Mouse (Mus musculus): ENCODE data around the gene Smbd1. TPM values are rescaled to one million over a fixed set of nuclear protein-coding genes. Genes with fewer than 3 reads are reported as not detected.
A peak's percentile ranks its signal among the peaks of the same experiment; 100 is the strongest.

The Smbd1 gene
- polyA plus RNA-seq, 1 experiment from 2014 or later, result 0.27 TPM

DNA sequence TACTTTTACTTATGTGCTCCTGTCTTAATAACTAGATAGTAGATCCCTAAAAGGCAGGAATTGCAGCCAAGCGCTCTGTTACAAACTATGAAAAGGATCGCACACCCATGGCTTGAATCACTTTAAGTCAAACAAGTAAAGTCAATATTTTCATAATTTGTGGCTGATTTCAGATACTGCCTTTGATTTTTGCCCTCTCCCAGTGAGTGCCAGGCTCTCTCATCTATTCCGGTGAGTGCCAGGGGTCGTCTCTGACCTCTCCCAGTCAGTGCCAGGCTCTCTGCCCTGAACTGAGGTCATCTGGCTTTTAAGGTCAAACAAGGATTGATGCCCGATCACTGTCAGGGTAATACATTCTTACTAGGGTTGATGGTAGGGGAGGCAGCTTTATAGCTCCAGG is 8.2 kb upstream of the Smbd1 start:
- no peaks in the 10 kb centered on the region for H3K9me3 ChIP-seq (replicated peaks; ENCODE audit: control insufficient read depth, low read length)
- ATAC-seq (ENCODE audit: insufficient read depth, low FRiP score), result no peak
- no peak overlapping the region for H3K4me3 ChIP-seq (replicated peaks; ENCODE audit: low read length)
- H3K27ac ChIP-seq (ENCODE audit: low read length), result no peak overlapping the region
- H3K36me3 ChIP-seq (ENCODE audit: control insufficient read depth, insufficient read depth, low read length), result 0 out of 2 replicates have a peak, but pooled peaks cover 3% of the 10 kb centered on the region
- H3K27me3 ChIP-seq (ENCODE audit: control insufficient read depth, insufficient read depth, low read length), result no peaks in the 10 kb centered on the region
- no peak overlapping the region for H3K4me2 ChIP-seq (ENCODE audit: low read depth, low read length)
- 73% methylated on average over 5 of the region's 5 CpGs for WGBS
- no peak overlapping the region for H3K9ac ChIP-seq (ENCODE audit: low read length)
- peaks cover 16% of the 10 kb centered on the region; the same call in 1 of the 2 replicates for H3K4me1 ChIP-seq (ENCODE audit: control insufficient read depth, insufficient read depth, low read length)

DNA sequence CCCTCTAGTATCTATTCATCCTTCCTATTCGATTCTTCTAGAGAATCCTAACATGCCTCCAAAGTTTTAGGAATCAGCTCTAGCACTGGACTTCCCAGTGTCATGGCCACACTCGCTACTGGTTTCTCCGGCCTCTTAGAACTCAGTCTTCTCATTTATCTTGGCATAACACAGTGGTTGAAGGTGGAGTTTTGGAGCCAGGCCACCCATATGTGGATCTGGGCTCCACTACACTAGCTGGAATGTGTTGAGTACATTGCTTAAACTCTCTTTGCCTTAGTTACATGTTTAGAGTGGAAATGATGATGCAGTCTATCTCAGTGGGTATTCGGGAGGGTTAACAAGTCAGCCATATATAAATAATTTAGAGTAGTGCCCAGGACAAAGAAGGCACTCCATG is 7.8 kb upstream of the Smbd1 start:
- no peaks in the 10 kb centered on the region for H3K36me3 ChIP-seq (ENCODE audit: control insufficient read depth, insufficient read depth, low read length)
- H3K9me3 ChIP-seq (replicated peaks; ENCODE audit: control insufficient read depth, low read length), result no peaks in the 10 kb centered on the region
- H3K27me3 ChIP-seq (ENCODE audit: control insufficient read depth, insufficient read depth, low read length), result no peaks in the 10 kb centered on the region
- no peak for ATAC-seq (ENCODE audit: insufficient read depth, low FRiP score)
- no peak overlapping the region for H3K4me2 ChIP-seq (ENCODE audit: low read depth, low read length)
- H3K4me1 ChIP-seq (ENCODE audit: control insufficient read depth, insufficient read depth, low read length), result peaks cover 16% of the 10 kb centered on the region; the same call in 1 of the 2 replicates
- no peak overlapping the region for H3K9ac ChIP-seq (ENCODE audit: low read length)
- WGBS, result 70% methylated on average over 4 of the region's 4 CpGs
- no peak overlapping the region for H3K27ac ChIP-seq (ENCODE audit: low read length)
- H3K4me3 ChIP-seq (replicated peaks; ENCODE audit: low read length), result no peak overlapping the region

GRCm38 (mm10) chr16:32815160-32815605 is 4.9 kb upstream of the Smbd1 start:
- H3K4me1 ChIP-seq (ENCODE audit: control insufficient read depth, insufficient read depth, low read length), result peaks cover 7% of the 10 kb centered on the region; the same call in 1 of the 2 replicates
- no peaks in the 10 kb centered on the region for H3K27me3 ChIP-seq (ENCODE audit: control insufficient read depth, insufficient read depth, low read length)
- no peaks in the 10 kb centered on the region for H3K36me3 ChIP-seq (ENCODE audit: control insufficient read depth, insufficient read depth, low read length)
- H3K27ac ChIP-seq (ENCODE audit: low read length), result no peak overlapping the region
- peak overlapping the region; percentile 58 for H3K4me2 ChIP-seq (ENCODE audit: low read depth, low read length)
- H3K4me3 ChIP-seq (replicated peaks; ENCODE audit: low read length), result peak overlapping the region; percentile 34
- 4% methylated on average over 6 of the region's 6 CpGs for WGBS
- no peak for ATAC-seq (ENCODE audit: insufficient read depth, low FRiP score)
- no peaks in the 10 kb centered on the region for H3K9me3 ChIP-seq (replicated peaks; ENCODE audit: control insufficient read depth, low read length)
- peak overlapping the region; percentile 47 for H3K9ac ChIP-seq (ENCODE audit: low read length)

DNA sequence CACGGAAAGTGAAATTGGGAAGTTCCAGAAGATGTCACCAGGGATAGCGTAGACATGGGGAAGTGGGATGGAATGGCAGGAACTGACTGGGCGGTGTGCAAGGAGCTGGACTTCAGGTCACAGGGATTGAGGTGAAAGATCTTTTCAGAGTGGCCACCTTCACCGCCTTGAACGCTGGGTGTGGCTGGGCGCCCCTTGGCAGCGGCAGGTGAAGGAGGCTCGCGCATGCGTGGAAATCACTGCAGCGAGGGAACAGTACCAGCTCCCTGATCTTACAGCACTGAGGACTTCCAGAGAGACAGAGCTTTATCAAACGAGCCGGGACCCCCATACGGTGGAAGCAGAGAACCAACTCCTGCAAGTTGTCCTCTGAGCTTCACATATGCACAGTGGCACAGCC is 4.3 kb upstream of the Smbd1 start:
- H3K4me1 ChIP-seq (ENCODE audit: control insufficient read depth, insufficient read depth, low read length), result peaks cover 7% of the 10 kb centered on the region; the same call in 1 of the 2 replicates
- no peaks in the 10 kb centered on the region for H3K27me3 ChIP-seq (ENCODE audit: control insufficient read depth, insufficient read depth, low read length)
- H3K36me3 ChIP-seq (ENCODE audit: control insufficient read depth, insufficient read depth, low read length), result no peaks in the 10 kb centered on the region
- H3K4me3 ChIP-seq (replicated peaks; ENCODE audit: low read length), result peak overlapping the region; percentile 34
- no peaks in the 10 kb centered on the region for H3K9me3 ChIP-seq (replicated peaks; ENCODE audit: control insufficient read depth, low read length)
- ATAC-seq (ENCODE audit: insufficient read depth, low FRiP score), result no peak
- H3K4me2 ChIP-seq (ENCODE audit: low read depth, low read length), result peak overlapping the region; percentile 58
- no peak overlapping the region for H3K27ac ChIP-seq (ENCODE audit: low read length)
- 27% methylated on average over 14 of the region's 14 CpGs for WGBS
- peak overlapping the region; percentile 47 for H3K9ac ChIP-seq (ENCODE audit: low read length)

GRCm38 (mm10) chr16:32813771-32814170 is 3.5 kb upstream of the Smbd1 start:
- H3K9ac ChIP-seq (ENCODE audit: low read length), result no peak overlapping the region
- no peak for ATAC-seq (ENCODE audit: insufficient read depth, low FRiP score)
- H3K4me3 ChIP-seq (replicated peaks; ENCODE audit: low read length), result no peak overlapping the region
- WGBS, result 76% methylated on average over 3 of the region's 3 CpGs
- H3K27ac ChIP-seq (ENCODE audit: low read length), result no peak overlapping the region
- H3K4me1 ChIP-seq (ENCODE audit: control insufficient read depth, insufficient read depth, low read length), result peaks cover 7% of the 10 kb centered on the region; the same call in 1 of the 2 replicates
- H3K36me3 ChIP-seq (ENCODE audit: control insufficient read depth, insufficient read depth, low read length), result no peaks in the 10 kb centered on the region
- H3K4me2 ChIP-seq (ENCODE audit: low read depth, low read length), result no peak overlapping the region
- H3K9me3 ChIP-seq (replicated peaks; ENCODE audit: control insufficient read depth, low read length), result no peaks in the 10 kb centered on the region
- H3K27me3 ChIP-seq (ENCODE audit: control insufficient read depth, insufficient read depth, low read length), result no peaks in the 10 kb centered on the region

DNA sequence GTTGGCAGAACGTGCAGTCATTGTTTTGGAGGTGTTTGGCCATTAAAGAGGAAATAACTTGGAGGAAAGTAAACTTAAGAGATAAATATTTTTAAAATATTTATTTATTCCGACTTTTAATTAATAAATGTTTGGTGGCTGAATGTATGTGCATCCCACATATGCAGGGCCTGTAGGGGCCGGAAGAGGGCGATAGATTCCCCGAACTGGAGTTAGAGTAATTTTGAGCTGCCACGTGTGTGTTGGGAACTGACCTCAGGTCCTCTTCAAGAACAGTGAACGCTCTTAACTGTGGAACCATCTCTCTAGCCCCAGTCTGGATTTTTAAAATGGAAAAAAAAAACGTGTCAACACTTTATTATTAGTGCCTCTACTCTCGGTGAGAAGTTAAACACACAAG is 3.1 kb upstream of the Smbd1 start:
- H3K4me2 ChIP-seq (ENCODE audit: low read depth, low read length), result peak overlapping the region; percentile 44; the same call in 1 of the 2 replicates
- no peak overlapping the region for H3K9ac ChIP-seq (ENCODE audit: low read length)
- no peaks in the 10 kb centered on the region for H3K27me3 ChIP-seq (ENCODE audit: control insufficient read depth, insufficient read depth, low read length)
- no peak overlapping the region for H3K27ac ChIP-seq (ENCODE audit: low read length)
- no peak overlapping the region for H3K4me3 ChIP-seq (replicated peaks; ENCODE audit: low read length)
- H3K9me3 ChIP-seq (replicated peaks; ENCODE audit: control insufficient read depth, low read length), result no peaks in the 10 kb centered on the region
- ATAC-seq (ENCODE audit: insufficient read depth, low FRiP score), result no peak
- 48% methylated on average over 9 of the region's 9 CpGs for WGBS
- peaks cover 7% of the 10 kb centered on the region; the same call in 1 of the 2 replicates for H3K4me1 ChIP-seq (ENCODE audit: control insufficient read depth, insufficient read depth, low read length)
- no peaks in the 10 kb centered on the region for H3K36me3 ChIP-seq (ENCODE audit: control insufficient read depth, insufficient read depth, low read length)

DNA sequence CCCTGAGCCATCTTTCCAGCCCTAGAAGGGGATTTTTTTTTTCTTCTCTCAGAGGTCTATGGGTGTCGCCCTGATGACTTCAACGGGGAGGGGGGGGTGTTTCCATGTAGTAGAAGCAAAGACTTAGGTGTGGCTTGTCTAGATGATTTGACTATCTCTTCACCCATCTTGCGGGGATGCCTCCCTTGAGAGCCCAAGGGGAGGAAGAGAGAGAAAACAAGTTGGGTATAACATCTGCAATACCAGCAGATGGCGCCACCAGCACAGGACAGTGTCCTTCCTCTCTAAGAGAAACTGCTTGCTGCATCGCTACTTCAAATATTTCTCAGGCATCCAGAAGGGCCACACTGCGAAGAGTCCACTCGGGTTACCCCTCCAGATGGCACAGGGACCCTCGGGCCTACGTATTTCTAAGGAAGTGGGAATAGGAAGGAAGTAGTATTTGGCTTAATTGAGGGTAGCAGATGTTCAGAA is 2.6 kb upstream of the Smbd1 start:
- Histone ChIP-seq H3K4me2 (ENCODE audit: low read depth, low read length) (peak overlapping the region; percentile 44; the same call in 1 of the 2 replicates), H3K9me3 (replicated peaks; ENCODE audit: control insufficient read depth, low read length) (no peaks in the 10 kb centered on the region)

DNA sequence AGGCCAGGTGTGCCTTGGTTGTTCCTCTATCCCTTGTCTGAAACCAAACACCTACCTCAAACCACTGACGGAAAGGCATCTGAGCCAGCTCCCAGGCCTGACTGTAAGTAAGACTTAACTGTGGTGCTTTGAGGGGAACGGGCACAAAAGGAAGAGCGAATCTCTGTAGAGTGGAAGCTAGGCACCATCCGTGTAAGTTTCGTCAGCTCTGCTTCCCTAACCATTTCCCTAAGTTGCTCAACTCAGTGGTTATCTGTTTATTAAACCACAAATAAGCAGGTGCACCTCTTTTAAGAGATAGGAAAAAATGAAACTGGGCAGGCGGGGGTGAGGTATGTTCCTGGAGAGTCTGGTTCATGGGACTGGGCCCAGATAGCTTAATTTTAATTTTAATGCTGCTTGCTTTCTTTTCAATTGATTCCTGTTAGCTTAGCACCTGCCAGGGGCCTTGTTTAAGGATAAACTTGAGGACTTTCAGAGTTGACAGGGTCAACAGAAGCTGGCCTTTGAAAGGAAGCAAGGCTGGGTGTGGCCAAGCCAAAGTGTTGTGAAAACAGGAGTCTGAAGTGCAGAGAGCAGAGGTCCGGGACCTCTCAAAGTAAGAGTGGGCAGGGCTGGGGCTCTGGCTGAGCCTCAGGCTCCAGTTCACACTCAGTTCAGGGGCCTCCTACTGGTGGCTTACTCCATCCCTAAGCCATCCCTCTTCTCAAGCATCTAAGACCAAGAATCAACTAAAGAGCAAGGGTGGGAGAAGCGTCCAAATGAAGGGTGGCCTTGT is 2.7 kb downstream of the Smbd1 start:
- H3K4me2 ChIP-seq (ENCODE audit: low read depth, low read length), result no peak overlapping the region
- H3K27me3 ChIP-seq (ENCODE audit: control insufficient read depth, insufficient read depth, low read length), result no peaks in the 10 kb centered on the region
- H3K36me3 ChIP-seq (ENCODE audit: control insufficient read depth, insufficient read depth, low read length), result no peaks in the 10 kb centered on the region
- H3K27ac ChIP-seq (ENCODE audit: low read length), result peak overlapping the region; percentile 33
- H3K9me3 ChIP-seq (replicated peaks; ENCODE audit: control insufficient read depth, low read length), result no peaks in the 10 kb centered on the region
- WGBS, result 45% methylated on average over 8 of the region's 8 CpGs
- peaks cover 6% of the 10 kb centered on the region; the same call in 1 of the 2 replicates for H3K4me1 ChIP-seq (ENCODE audit: control insufficient read depth, insufficient read depth, low read length)
- no peak for ATAC-seq (ENCODE audit: insufficient read depth, low FRiP score)
- H3K4me3 ChIP-seq (replicated peaks; ENCODE audit: low read length), result no peak overlapping the region
- no peak overlapping the region for H3K9ac ChIP-seq (ENCODE audit: low read length)

More for the DNA sequence above, 2.6 kb upstream of the Smbd1 start:
- H3K36me3 ChIP-seq (ENCODE audit: control insufficient read depth, insufficient read depth, low read length), result no peaks in the 10 kb centered on the region
- H3K4me1 ChIP-seq (ENCODE audit: control insufficient read depth, insufficient read depth, low read length), result peaks cover 7% of the 10 kb centered on the region; the same call in 1 of the 2 replicates
- no peaks in the 10 kb centered on the region for H3K27me3 ChIP-seq (ENCODE audit: control insufficient read depth, insufficient read depth, low read length)
- no peak overlapping the region for H3K9ac ChIP-seq (ENCODE audit: low read length)
- no peak overlapping the region for H3K27ac ChIP-seq (ENCODE audit: low read length)
- H3K4me3 ChIP-seq (replicated peaks; ENCODE audit: low read length), result no peak overlapping the region
- 1% methylated on average over 9 of the region's 9 CpGs for WGBS
- ATAC-seq (ENCODE audit: insufficient read depth, low FRiP score), result peak; percentile 51; the same call in 1 of the 2 replicates

GRCm38 (mm10) chr16:32805151-32805550 is 5.1 kb downstream of the Smbd1 start:
- H3K9me3 ChIP-seq (replicated peaks; ENCODE audit: control insufficient read depth, low read length), result no peaks in the 10 kb centered on the region
- no peak overlapping the region for H3K4me2 ChIP-seq (ENCODE audit: low read depth, low read length)
- H3K36me3 ChIP-seq (ENCODE audit: control insufficient read depth, insufficient read depth, low read length), result no peaks in the 10 kb centered on the region
- H3K4me3 ChIP-seq (replicated peaks; ENCODE audit: low read length), result no peak overlapping the region
- H3K27ac ChIP-seq (ENCODE audit: low read length), result no peak overlapping the region
- WGBS, result 61% methylated on average over 7 of the region's 7 CpGs
- H3K9ac ChIP-seq (ENCODE audit: low read length), result no peak overlapping the region
- ATAC-seq (ENCODE audit: insufficient read depth, low FRiP score), result no peak
- no peaks in the 10 kb centered on the region for H3K27me3 ChIP-seq (ENCODE audit: control insufficient read depth, insufficient read depth, low read length)
- peaks cover 6% of the 10 kb centered on the region; the same call in 1 of the 2 replicates for H3K4me1 ChIP-seq (ENCODE audit: control insufficient read depth, insufficient read depth, low read length)
